Mouse (Mus musculus): ENCODE results near the gene Prdm15. TPM values are rescaled to one million over a fixed set of nuclear protein-coding genes. Genes with fewer than 3 reads are reported as not detected.

Gene Prdm15
- total RNA-seq, 2 experiments from 2014 or later, result 2.5 to 2.9 TPM

DNA sequence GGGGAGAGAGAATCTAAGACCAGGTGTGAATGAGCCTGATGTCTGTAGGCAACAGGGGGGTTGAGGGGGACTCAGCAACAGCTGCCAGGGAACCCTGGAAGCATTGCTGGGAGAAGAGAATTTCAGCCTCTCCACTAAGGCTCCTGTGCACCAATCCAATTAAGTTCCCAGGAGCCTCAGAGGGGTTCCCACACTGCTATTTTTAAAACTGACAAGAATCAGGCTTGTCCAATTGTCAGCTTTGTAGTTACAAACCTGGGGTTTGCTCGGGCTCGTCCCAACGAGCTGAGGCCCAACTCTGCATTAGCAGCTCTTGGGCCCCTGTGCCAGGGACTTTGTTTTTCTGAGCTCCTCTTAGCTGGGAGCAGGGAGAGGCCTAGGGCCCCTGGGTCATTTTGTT lies 92.0 kb downstream of the Prdm15 start:
- no peak for ATAC-seq (replicated peaks; ENCODE audit: low FRiP score, poor library complexity, severe bottlenecking)

DNA sequence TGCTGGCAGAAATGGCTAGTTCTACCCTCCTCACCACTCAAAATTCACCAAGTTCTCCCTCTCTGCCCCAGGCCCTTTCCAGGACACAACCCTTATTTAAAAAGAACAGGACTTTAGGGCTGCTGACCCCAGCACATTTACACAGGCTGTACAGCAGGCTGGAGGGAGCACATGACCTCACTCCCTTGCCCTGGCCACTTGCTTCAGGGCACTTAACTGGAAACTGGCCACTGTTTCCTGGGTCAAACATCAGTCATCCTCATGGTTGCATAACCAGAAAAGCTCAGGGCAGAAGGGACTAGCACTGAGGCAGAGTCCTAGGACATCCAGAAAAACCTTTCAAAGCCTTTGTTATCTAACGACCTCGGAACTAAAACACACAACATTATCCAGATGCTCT lies 93.4 kb downstream of the Prdm15 start:
- no peak for ATAC-seq (replicated peaks; ENCODE audit: low FRiP score, poor library complexity, severe bottlenecking)

DNA sequence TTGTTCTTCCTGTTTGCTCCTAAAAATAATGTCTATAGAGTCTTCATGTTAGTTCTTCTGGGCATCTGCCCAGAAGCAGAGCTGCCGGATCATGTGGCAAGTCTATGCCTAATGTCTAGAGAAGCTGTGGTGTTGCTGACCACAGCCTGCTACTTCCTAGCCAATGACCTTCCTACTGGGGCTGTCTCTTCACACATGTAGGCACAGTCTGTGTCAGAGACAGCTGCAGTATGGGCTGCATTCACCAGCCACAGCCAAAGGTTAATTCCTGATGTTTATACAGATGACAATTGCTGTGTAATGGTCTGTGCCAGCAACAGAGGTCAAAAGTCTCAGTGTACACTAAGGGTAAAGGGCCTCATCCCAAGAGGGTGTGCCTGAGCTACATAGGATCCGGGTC lies 95.2 kb downstream of the Prdm15 start:
- ATAC-seq (replicated peaks; ENCODE audit: low FRiP score, poor library complexity, severe bottlenecking), result no peak

DNA sequence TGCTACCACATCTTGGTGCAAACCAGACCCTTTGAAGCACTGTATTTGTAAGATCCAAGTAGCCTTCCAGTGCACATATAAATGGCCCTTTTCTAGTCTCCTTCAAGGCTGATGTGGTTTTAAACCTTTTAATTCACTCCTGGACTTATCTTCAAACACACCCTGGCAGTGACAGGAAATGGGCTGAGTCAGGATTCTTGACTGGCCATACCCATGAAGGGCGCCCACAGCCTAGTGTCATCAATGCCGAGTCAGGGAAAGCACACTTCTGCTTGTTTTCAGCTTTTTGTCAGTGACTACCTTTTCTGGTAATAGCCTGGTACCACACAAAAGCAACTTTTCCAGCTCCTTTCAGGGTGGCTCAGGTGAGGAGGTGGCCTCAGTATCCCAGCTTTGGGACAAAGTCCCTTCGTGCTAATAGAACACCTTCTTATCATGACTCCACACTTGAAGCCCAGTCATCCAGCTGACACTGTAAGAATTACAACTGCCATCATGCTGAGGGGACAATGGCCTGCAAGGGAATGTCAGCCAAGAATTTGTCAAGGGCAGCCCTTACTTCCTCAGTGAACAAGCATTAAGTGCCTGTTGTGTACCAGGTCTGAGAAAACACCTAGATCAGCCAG lies 99.2 kb downstream of the Prdm15 start:
- no peak for ATAC-seq (replicated peaks; ENCODE audit: low FRiP score, poor library complexity, severe bottlenecking)

DNA sequence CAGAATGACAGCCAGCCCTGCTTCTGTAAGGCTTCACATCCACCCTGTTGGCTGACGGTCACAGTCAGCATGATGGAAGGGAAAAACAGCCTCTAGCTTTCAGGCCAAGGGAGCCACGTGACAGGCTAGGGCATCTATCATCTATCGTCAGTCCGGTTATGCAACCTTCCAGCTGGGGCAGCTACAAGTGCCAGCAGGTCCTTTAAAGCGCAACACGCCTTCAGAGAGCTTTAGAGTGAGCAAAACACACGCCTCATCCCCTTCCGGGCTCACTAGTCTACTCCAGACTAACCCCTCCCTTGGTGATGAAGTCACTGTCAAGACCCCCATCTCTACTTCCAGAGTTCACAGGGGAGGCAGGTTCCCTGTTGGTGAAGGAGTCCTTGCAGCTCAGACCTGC lies 99.8 kb downstream of the Prdm15 start:
- no peak for ATAC-seq (replicated peaks; ENCODE audit: low FRiP score, poor library complexity, severe bottlenecking)

DNA sequence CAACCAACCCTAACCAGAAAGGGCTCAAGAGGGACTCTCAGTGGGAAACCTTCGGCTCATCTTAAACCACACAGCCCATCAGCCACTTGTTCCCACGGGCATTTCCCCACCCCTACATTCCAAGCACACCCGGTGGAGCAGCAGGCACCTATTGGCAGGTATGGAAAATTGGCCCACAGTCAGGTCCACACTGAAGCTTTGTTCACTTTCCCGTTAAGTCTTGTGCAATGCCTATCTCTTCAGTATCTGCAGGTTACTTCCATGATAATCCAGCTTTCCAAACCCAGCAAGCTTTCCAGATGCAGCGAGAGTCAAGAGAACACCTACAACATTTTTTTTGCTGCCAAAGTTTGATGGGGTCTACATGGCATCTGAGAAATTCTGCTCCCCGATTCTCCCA lies 103.2 kb downstream of the Prdm15 start:
- no peak for ATAC-seq (replicated peaks; ENCODE audit: low FRiP score, poor library complexity, severe bottlenecking)

Other genes starting within 250 kb of the Prdm15 start
- gene Tmprss2, start 240.7 kb downstream of the Prdm15 start, total RNA-seq (2015; ENCODE audit: low replicate concordance), result not detected in 2 replicates
- gene Tmprss2, start 240.7 kb downstream of the Prdm15 start, total RNA-seq (2017; ENCODE audit: low replicate concordance), result not detected in 2 replicates
- gene Ripk4, start 88.1 kb downstream of the Prdm15 start, total RNA-seq (2015; ENCODE audit: low replicate concordance), result not detected in 2 replicates
- not detected in 2 replicates for gene Ripk4, start 88.1 kb downstream of the Prdm15 start, total RNA-seq (2017; ENCODE audit: low replicate concordance)
- gene C2cd2, start 110.7 kb upstream of the Prdm15 start, total RNA-seq (2015; ENCODE audit: low replicate concordance), result 10.8 and 13.0 TPM in 2 replicates
- 19.0 and 26.6 TPM in 2 replicates for gene C2cd2, start 110.7 kb upstream of the Prdm15 start, total RNA-seq (2017; ENCODE audit: low replicate concordance)
- 1.7 and 5.0 TPM in 2 replicates for gene Zbtb21, start 110.8 kb upstream of the Prdm15 start, total RNA-seq (2015; ENCODE audit: low replicate concordance)
- gene Zbtb21, start 110.8 kb upstream of the Prdm15 start, total RNA-seq (2017; ENCODE audit: low replicate concordance), result 18.7 and 38.0 TPM in 2 replicates
- gene B230307C23Rik, start 145.5 kb upstream of the Prdm15 start, total RNA-seq (2015; ENCODE audit: low replicate concordance), result 9.0 and 14.3 TPM in 2 replicates
- 19.8 and 25.7 TPM in 2 replicates for gene B230307C23Rik, start 145.5 kb upstream of the Prdm15 start, total RNA-seq (2017; ENCODE audit: low replicate concordance)
- 21.3 and 33.1 TPM in 2 replicates for gene A630089N07Rik, start 230.6 kb upstream of the Prdm15 start, total RNA-seq (2015; ENCODE audit: low replicate concordance)
- gene A630089N07Rik, start 230.6 kb upstream of the Prdm15 start, total RNA-seq (2017; ENCODE audit: low replicate concordance), result 18.4 and 38.1 TPM in 2 replicates